Mouse (Mus musculus) heart, postnatal 0 days (tissue): ENCODE measurements around the gene Ppp2r1a. TPM values are rescaled to one million over a fixed set of nuclear protein-coding genes. Genes with fewer than 3 reads are reported as not detected.
A peak's percentile ranks its signal among the peaks of the same experiment; 100 is the strongest.

Experiments used
- ATAC-seq: fragments of 200-750 bp; cut with Nextera tagmentation; 2 replicates; pipeline ENCODE4 v1.8.0; 2017; ENCODE audit warnings: low read depth, moderate number of reproducible peaks, moderate library complexity; ENCODE audit not compliant: insufficient read depth
- DNase-seq: peaks from one replicate; pipeline ENCODE4 v3.0.0-alpha.2; 2016; ENCODE audit warnings: low spot score
- H3K27ac ChIP-seq: fragments of 300-500 bp; sonication (generic); 2 replicates; pipeline ENCODE4 v1.5.1; 2014; ENCODE audit warnings: low read depth, mild to moderate bottlenecking
- H3K27me3 ChIP-seq: fragments of 300-500 bp; sonication (generic); 2 replicates; pipeline ENCODE4 v1.6.1; 2014; ENCODE audit warnings: low read length, mixed read lengths; ENCODE audit not compliant: control insufficient read depth, insufficient read depth
- H3K36me3 ChIP-seq: fragments of 300-500 bp; sonication (generic); replicated peaks from 2 replicates; pipeline ENCODE4 v1.6.1; 2014; ENCODE audit warnings: low read length, mixed read lengths; ENCODE audit not compliant: control insufficient read depth, insufficient read depth
- H3K4me1 ChIP-seq: fragments of 300-500 bp; sonication (generic); 2 replicates; pipeline ENCODE4 v1.6.1; 2014; ENCODE audit warnings: antibody characterized with exemption; ENCODE audit not compliant: control insufficient read depth, insufficient read depth
- H3K4me2 ChIP-seq: fragments of 300-500 bp; sonication (generic); 2 replicates; pipeline ENCODE4 v1.6.1; 2014; ENCODE audit warnings: low read depth, mild to moderate bottlenecking, low read length, moderate library complexity
- H3K4me3 ChIP-seq: fragments of 300-500 bp; sonication (generic); 2 replicates; pipeline ENCODE4 v1.5.1; 2014; ENCODE audit warnings: low read depth, low read length
- H3K9ac ChIP-seq: fragments of 300-500 bp; sonication (generic); replicated peaks from 2 replicates; pipeline ENCODE4 v1.6.1; 2014; ENCODE audit warnings: low read depth, low read length, mixed read lengths
- H3K9me3 ChIP-seq: fragments of 300-500 bp; sonication (generic); replicated peaks from 2 replicates; pipeline ENCODE4 v1.6.1; 2016; ENCODE audit warnings: low read length; ENCODE audit not compliant: control insufficient read depth
- CTCF ChIP-seq: IDR thresholded peaks from 2 replicates; pipeline ENCODE4 v1.5.1; 2016; ENCODE audit warnings: antibody characterized with exemption, control low read depth, low read depth
- EP300 ChIP-seq: IDR thresholded peaks from 2 replicates; pipeline ENCODE4 v1.6.1; 2016; ENCODE audit warnings: antibody characterized with exemption, low read depth
- WGBS: fragments of 180-500 bp; shearing (Covaris S2); extraction: QIAGEN DNeasy Blood & Tissue Kit; methylation state at CpG from one replicate; pipeline ENCODE4 v1.1.7; 2014; 5-methylcytosine and 5-hydroxymethylcytosine counted together
- polyA plus RNA-seq: library from polyadenylated mRNA; unstranded; fragments of >200 nt; fragmentation: Nextera tagmentation; extraction: Ambion mirVana; gene quantifications from 2 replicates; pipeline ENCODE4 v1.2.1, GENCODE M21; 2015
- total RNA-seq: library from RNA; depleted of rRNA; stranded (reverse); fragments of >200 nt; gene quantifications from 2 replicates; pipeline ENCODE4 v1.2.3, GENCODE M21; 2014; ENCODE audit warnings: low replicate concordance; rRNA removed

Ppp2r1a gene
- total and polyA plus RNA-seq, 2 experiments from 2014 or later: 279 to 323 TPM

DNA sequence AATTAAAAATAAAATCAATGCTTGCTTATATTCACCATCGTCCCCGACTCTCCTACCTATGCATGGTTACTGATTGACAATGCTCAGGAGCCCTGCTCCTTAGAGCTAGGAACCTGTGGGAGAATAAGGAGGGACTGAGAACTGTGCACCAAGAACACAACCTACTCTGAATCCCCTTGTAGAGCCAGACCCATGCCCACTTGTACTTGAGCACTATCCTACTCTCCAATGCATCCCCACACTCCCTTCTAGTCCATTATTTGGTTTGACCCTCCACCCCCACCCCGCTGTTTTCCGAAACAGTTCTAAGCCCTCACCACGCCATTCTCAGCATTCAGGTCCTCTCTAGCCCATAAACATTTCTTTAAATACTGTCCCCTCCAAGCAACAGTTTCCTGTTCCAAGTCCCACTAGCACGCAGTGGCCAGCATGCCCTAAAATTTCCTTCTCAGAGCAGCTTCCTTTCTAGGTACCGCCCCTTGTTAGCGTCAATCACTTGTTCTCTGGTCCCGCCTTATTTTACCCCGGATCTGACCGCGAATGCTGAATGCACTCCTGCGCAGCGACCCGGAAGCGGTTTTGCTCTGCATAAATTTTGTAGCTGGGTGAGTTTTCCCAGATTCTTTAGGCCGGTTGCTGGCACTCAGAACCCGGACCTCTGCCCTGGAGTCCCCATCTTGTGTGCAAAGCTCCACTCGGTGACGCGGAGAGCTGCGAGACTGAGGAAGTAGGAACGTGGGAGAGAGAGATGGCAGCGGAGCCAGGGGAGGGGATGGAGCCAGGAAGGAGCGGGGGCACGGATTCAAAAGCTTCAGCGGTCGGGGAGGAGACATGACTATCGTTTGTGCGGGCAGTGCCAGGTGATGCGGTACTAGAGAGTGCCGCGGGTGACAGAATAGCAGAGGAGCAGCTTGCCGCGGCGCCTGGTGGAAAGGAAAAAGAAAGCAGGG, 63.5 kb downstream of the Ppp2r1a start, which contains the start of gene Zfp160:
Zfp160 (plus strand) TSS at position 522 of the 950 bp plus-strand sequence.
- H3K27me3 ChIP-seq: no peaks in the 10 kb centered on the region
- peak within 1 kb of the TSS; percentile 88 for H3K4me3 ChIP-seq
- no peak for TF ChIP-seq CTCF
- TF ChIP-seq EP300: no peak
- H3K36me3 ChIP-seq: peaks cover 15% of the 10 kb centered on the region
- peak; percentile 97 for DNase-seq
- peak within 1 kb of the TSS; percentile 72 for H3K4me2 ChIP-seq
- H3K9ac ChIP-seq: peak within 1 kb of the TSS; percentile 84
- WGBS: 5% methylated on average over 36 of the region's 36 CpGs
- H3K4me1 ChIP-seq: peaks cover 21% of the 10 kb centered on the region
- no peaks in the 10 kb centered on the region for H3K9me3 ChIP-seq
- ATAC-seq: peak; percentile 97
- H3K27ac ChIP-seq: peak within 1 kb of the TSS; percentile 90

DNA sequence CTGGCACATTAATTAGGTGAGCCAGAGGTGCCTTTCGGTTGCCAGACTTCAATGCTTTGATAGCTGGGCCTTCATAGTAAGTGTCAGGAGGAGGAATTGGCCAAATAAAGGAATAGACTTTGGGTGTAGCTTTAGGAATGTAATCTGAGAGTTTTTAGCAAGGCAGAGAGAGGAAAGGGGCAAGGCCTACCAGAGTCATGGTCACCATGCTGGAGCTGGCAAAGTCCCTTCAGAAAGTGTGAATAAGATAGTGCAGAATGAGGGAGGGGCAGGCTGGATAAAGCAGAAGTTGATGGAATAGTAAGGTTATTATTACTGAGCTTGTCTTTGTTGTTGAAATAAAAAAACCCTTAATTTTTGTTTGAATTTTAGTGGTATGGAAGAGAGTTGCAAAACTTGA, 64.6 kb downstream of the Ppp2r1a start:
- peak overlapping the region; percentile 72 for H3K4me2 ChIP-seq
- DNase-seq: no peak
- ATAC-seq: no peak
- peak overlapping the region; percentile 84 for H3K9ac ChIP-seq
- 28% methylated on average over 1 of the region's 1 CpGs for WGBS
- H3K36me3 ChIP-seq: peaks cover 18% of the 10 kb centered on the region
- H3K27ac ChIP-seq: peak overlapping the region; percentile 90
- TF ChIP-seq CTCF: no peak
- no peak for TF ChIP-seq EP300
- H3K27me3 ChIP-seq: no peaks in the 10 kb centered on the region
- H3K4me1 ChIP-seq: peaks cover 21% of the 10 kb centered on the region
- H3K9me3 ChIP-seq: no peaks in the 10 kb centered on the region
- H3K4me3 ChIP-seq: peak overlapping the region; percentile 88

Other genes with a start within 250 kb of the Ppp2r1a start
- gene Vmn1r227, start 215.5 kb upstream of the Ppp2r1a start, total RNA-seq: not detected in 2 replicates
- not detected in 2 replicates for gene Vmn1r227, start 215.5 kb upstream of the Ppp2r1a start, polyA plus RNA-seq
- gene Vmn1r228, start 159.2 kb upstream of the Ppp2r1a start, total RNA-seq: not detected in 2 replicates
- not detected in 2 replicates for gene Vmn1r228, start 159.2 kb upstream of the Ppp2r1a start, polyA plus RNA-seq
- not detected in 2 replicates for gene Vmn1r229, start 133.8 kb upstream of the Ppp2r1a start, total RNA-seq
- not detected in 2 replicates for gene Vmn1r229, start 133.8 kb upstream of the Ppp2r1a start, polyA plus RNA-seq
- not detected in 2 replicates for gene Vmn1r230, start 104.9 kb upstream of the Ppp2r1a start, total RNA-seq
- gene Vmn1r230, start 104.9 kb upstream of the Ppp2r1a start, polyA plus RNA-seq: not detected in 2 replicates
- not detected in 2 replicates for gene Vmn1r231, start 40.2 kb upstream of the Ppp2r1a start, total RNA-seq
- gene Vmn1r231, start 40.2 kb upstream of the Ppp2r1a start, polyA plus RNA-seq: not detected in 2 replicates
- gene Vmn1r232, start 25.6 kb upstream of the Ppp2r1a start, total RNA-seq: not detected in 2 replicates
- gene Vmn1r232, start 25.6 kb upstream of the Ppp2r1a start, polyA plus RNA-seq: not detected in 2 replicates
- gene Vmn1r233, start 51.2 kb downstream of the Ppp2r1a start, total RNA-seq: not detected in 2 replicates
- not detected in 2 replicates for gene Vmn1r233, start 51.2 kb downstream of the Ppp2r1a start, polyA plus RNA-seq
- 3.6 and 12.7 TPM in 2 replicates for gene Zfp160, start 63.6 kb downstream of the Ppp2r1a start, total RNA-seq
- gene Zfp160, start 63.6 kb downstream of the Ppp2r1a start, polyA plus RNA-seq: 8.7 and 8.9 TPM in 2 replicates